Mouse (Mus musculus) heart, adult 2 months (tissue): ENCODE results near the gene Olfr523.

Source experiments
- CTCF ChIP-seq: fragments of 200-600 bp; IDR thresholded peaks from 2 replicates; pipeline ENCODE4 v1.8.1; 2022; ENCODE audit warnings: antibody characterized with exemption, mild to moderate bottlenecking, moderate library complexity
- EP300 ChIP-seq: fragments of 200-500 bp; IDR thresholded peaks from 2 replicates; pipeline ENCODE4 v1.6.1; 2011; ENCODE audit warnings: low read depth, low read length, control low read depth; ENCODE audit not compliant: insufficient read depth
- POLR2A ChIP-seq: fragments of 200-500 bp; IDR thresholded peaks from 2 replicates; pipeline ENCODE4 v1.6.1; 2011; ENCODE audit warnings: mild to moderate bottlenecking, low read depth, low read length, control low read depth; ENCODE audit not compliant: insufficient read depth

- TF ChIP-seq CTCF (no peak), POLR2A (no peak), EP300 (no peak)
These were observed 19.6 kb upstream of the Olfr523 start for GRCm38 (mm10) chr7:140153383-140153782.
